Mouse (Mus musculus) megakaryocyte, embryonic 14.5 days (primary cell): ENCODE results near the gene Stub1.

Source experiments
- FLI1 ChIP-seq: IDR thresholded peaks from 2 replicates; pipeline ENCODE4 v1.6.1; 2012; ENCODE audit warnings: low read length, inconsistent platforms, mixed read lengths
- GATA1 ChIP-seq: IDR thresholded peaks from 3 replicates; pipeline ENCODE4 v1.6.1; 2012; ENCODE audit warnings: mixed read lengths, low read length, inconsistent platforms, borderline replicate concordance

DNA sequence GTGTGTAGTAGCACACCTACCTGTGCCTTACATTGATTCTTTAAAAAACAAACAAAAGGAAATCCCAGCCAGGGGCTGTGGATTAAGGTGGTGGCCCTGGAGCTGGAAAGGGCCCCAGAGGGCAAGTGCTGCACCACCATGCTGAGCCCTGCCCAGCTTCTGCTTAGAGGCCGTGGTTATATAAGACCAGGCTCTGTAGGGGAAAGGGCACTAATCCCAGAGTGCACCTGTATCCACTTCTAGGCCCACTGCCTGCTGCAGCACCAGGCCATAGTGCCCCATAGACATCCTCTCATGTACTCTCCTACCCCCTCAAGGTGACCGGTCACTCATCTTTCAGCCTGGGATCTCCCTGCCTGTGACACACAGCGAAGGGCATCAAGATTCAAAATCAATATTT lies 33.0 kb upstream of the Stub1 start:
- TF ChIP-seq GATA1 (no peak), FLI1 (no peak)
